Mouse (Mus musculus) G1E (cell line): Measurements from ENCODE around the gene Akr7a5.

Source experiments
- CTCF ChIP-seq: IDR thresholded peaks from 2 replicates; pipeline ENCODE4 v1.5.1; 2012; ENCODE audit warnings: low read depth, low read length, inconsistent platforms, mixed read lengths
- GATA2 ChIP-seq: IDR thresholded peaks from 2 replicates; pipeline ENCODE4 v1.6.1; 2012; ENCODE audit warnings: low read depth, low read length, inconsistent platforms, borderline replicate concordance
- POLR2AphosphoS5 ChIP-seq: IDR thresholded peaks from 2 replicates; pipeline ENCODE4 v1.6.1; 2012; ENCODE audit warnings: low read depth, low read length, inconsistent platforms; ENCODE audit not compliant: insufficient replicate concordance

DNA sequence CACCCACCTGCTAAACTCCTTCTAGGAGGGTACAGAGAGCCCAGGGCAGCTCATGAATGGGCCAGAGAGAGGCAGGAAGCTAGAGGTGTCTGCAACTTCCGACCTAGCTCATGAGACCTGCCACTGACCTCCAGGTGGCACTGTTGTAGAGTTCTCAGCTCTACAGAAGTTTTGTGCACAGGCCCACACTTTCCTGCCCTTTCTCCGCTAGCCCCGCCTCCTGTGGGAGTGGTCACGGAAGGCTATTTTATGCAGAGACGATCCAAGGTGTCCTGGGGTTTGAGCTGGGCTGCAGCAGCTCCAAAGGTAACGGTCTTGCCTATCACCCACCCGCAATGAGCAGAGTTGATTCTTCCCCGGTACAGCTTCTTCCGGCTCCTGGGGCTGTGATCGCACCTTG, 20.1 kb downstream of the Akr7a5 start:
- TF ChIP-seq CTCF (peak; percentile 38; the same call in 1 of the 2 replicates), POLR2AphosphoS5 (no peak), GATA2 (no peak)
